Mouse (Mus musculus) intestine, postnatal 0 days (tissue): ENCODE results near the gene Ddx4. TPM values are rescaled to one million over a fixed set of nuclear protein-coding genes. Genes with fewer than 3 reads are reported as not detected.
A peak's percentile ranks its signal among the peaks of the same experiment; 100 is the strongest.
"Not testable (repeated sequence)": the region's sequence is repeated elsewhere in the genome, so short reads cannot be mapped to it uniquely, and the experiment has no call there.

Experiments used
- ATAC-seq: fragments of 200-750 bp; cut with Nextera tagmentation; 2 replicates; pipeline ENCODE4 v1.8.0; 2017; ENCODE audit warnings: mild to moderate bottlenecking, moderate TSS enrichment, moderate library complexity
- H3K27ac ChIP-seq: fragments of 300-500 bp; sonication (generic); 2 replicates; pipeline ENCODE4 v1.5.1; 2014; ENCODE audit warnings: mild to moderate bottlenecking, low read depth, low read length, moderate library complexity
- H3K27me3 ChIP-seq: fragments of 300-500 bp; sonication (generic); replicated peaks from 2 replicates; pipeline ENCODE4 v1.6.1; 2014; ENCODE audit warnings: low read length, mixed read lengths; ENCODE audit not compliant: control insufficient read depth, insufficient read depth
- H3K36me3 ChIP-seq: fragments of 300-500 bp; sonication (generic); 2 replicates; pipeline ENCODE4 v1.6.1; 2014; ENCODE audit warnings: mild to moderate bottlenecking, moderate library complexity; ENCODE audit not compliant: control insufficient read depth, insufficient read depth
- H3K4me1 ChIP-seq: fragments of 300-500 bp; sonication (generic); replicated peaks from 2 replicates; pipeline ENCODE4 v1.6.1; 2014; ENCODE audit warnings: antibody characterized with exemption, low read length, mixed read lengths; ENCODE audit not compliant: control insufficient read depth, insufficient read depth
- H3K4me2 ChIP-seq: fragments of 300-500 bp; sonication (generic); replicated peaks from 2 replicates; pipeline ENCODE4 v1.6.1; 2014; ENCODE audit warnings: low read depth, mild to moderate bottlenecking, moderate library complexity
- H3K4me3 ChIP-seq: fragments of 300-500 bp; sonication (generic); 2 replicates; pipeline ENCODE4 v1.5.1; 2014; ENCODE audit warnings: low read depth, low read length
- H3K9ac ChIP-seq: fragments of 300-500 bp; sonication (generic); 2 replicates; pipeline ENCODE4 v1.6.1; 2014; ENCODE audit warnings: mild to moderate bottlenecking, low read depth, low read length
- H3K9me3 ChIP-seq: fragments of 300-500 bp; sonication (generic); 2 replicates; pipeline ENCODE4 v1.6.1; 2016; ENCODE audit warnings: mixed run types; ENCODE audit not compliant: control insufficient read depth
- CTCF ChIP-seq: sonication (generic); IDR thresholded peaks from 2 replicates; pipeline ENCODE4 v1.5.1; 2016; ENCODE audit warnings: low read depth, mild to moderate bottlenecking, control low read depth, antibody characterized with exemption, moderate library complexity
- WGBS: fragments of 180-500 bp; shearing (Covaris S2); extraction: QIAGEN DNeasy Blood & Tissue Kit; methylation state at CpG from one replicate; pipeline ENCODE4 v1.1.7; 2014; 5-methylcytosine and 5-hydroxymethylcytosine counted together
- polyA plus RNA-seq: library from polyadenylated mRNA; unstranded; fragments of >200 nt; fragmentation: Nextera tagmentation; extraction: Ambion mirVana; gene quantifications from 2 replicates; pipeline ENCODE4 v1.2.1, GENCODE M21; 2015

Gene Ddx4
- polyA plus RNA-seq, 1 experiment from 2014 or later = 0.25 TPM

- H3K27me3 ChIP-seq = no peaks in the 10 kb centered on the region
- H3K9ac ChIP-seq = no peak overlapping the region
- no peak for ATAC-seq
- H3K4me3 ChIP-seq = no peak overlapping the region
- 58% methylated on average over 7 of the region's 7 CpGs for WGBS
- TF ChIP-seq CTCF = no peak
- no peaks in the 10 kb centered on the region for H3K36me3 ChIP-seq
- H3K27ac ChIP-seq = no peak overlapping the region
- no peaks in the 10 kb centered on the region for H3K4me1 ChIP-seq
- H3K4me2 ChIP-seq = no peak overlapping the region
- no peaks in the 10 kb centered on the region for H3K9me3 ChIP-seq
Measured at GRCm38 (mm10) chr13:112623656-112624055, 28.6 kb downstream of the Ddx4 start.

- Histone ChIP-seq H3K27ac (no peak overlapping the region), H3K9ac (no peak overlapping the region), H3K9me3 (no peaks in the 10 kb centered on the region), H3K4me2 (no peak overlapping the region), H3K36me3 (no peaks in the 10 kb centered on the region), H3K4me1 (no peaks in the 10 kb centered on the region), H3K4me3 (no peak overlapping the region), H3K27me3 (no peaks in the 10 kb centered on the region)
- WGBS = 53% methylated on average over 3 of the region's 3 CpGs
- TF ChIP-seq CTCF = peak; percentile 52
- ATAC-seq = no peak
Measured at GRCm38 (mm10) chr13:112621592-112621991, 30.7 kb downstream of the Ddx4 start.

- no peaks in the 10 kb centered on the region for H3K4me1 ChIP-seq
- H3K27me3 ChIP-seq = no peaks in the 10 kb centered on the region
- H3K4me3 ChIP-seq = no peak overlapping the region
- H3K9me3 ChIP-seq = no peaks in the 10 kb centered on the region
- no peaks in the 10 kb centered on the region for H3K36me3 ChIP-seq
- ATAC-seq = no peak
- whole genome bisulfite sequencing = 75% methylated on average over 3 of the region's 3 CpGs
- H3K9ac ChIP-seq = no peak overlapping the region
- TF ChIP-seq CTCF = no peak
- no peak overlapping the region for H3K27ac ChIP-seq
- no peak overlapping the region for H3K4me2 ChIP-seq
Measured at GRCm38 (mm10) chr13:112608606-112609005, 43.7 kb downstream of the Ddx4 start.

GRCm38 (mm10) chr13:112604411-112604810 lies 47.9 kb downstream of the Ddx4 start:
- 48% methylated on average over 4 of the region's 4 CpGs for WGBS
- Histone ChIP-seq H3K4me3 (no peak overlapping the region), H3K36me3 (no peaks in the 10 kb centered on the region), H3K4me2 (no peak overlapping the region), H3K27ac (no peak overlapping the region), H3K9me3 (no peaks in the 10 kb centered on the region), H3K27me3 (no peaks in the 10 kb centered on the region), H3K4me1 (no peaks in the 10 kb centered on the region), H3K9ac (no peak overlapping the region)
- no peak for ATAC-seq
- no peak for TF ChIP-seq CTCF

- no peak overlapping the region for H3K4me2 ChIP-seq
- 89% methylated on average over 1 of the region's 1 CpGs for WGBS
- no peaks in the 10 kb centered on the region for H3K36me3 ChIP-seq
- no peak for ATAC-seq
- no peaks in the 10 kb centered on the region for H3K27me3 ChIP-seq
- no peak overlapping the region for H3K27ac ChIP-seq
- no peaks in the 10 kb centered on the region for H3K4me1 ChIP-seq
- no peak overlapping the region for H3K9ac ChIP-seq
- no peak for TF ChIP-seq CTCF
- H3K4me3 ChIP-seq = no peak overlapping the region
- H3K9me3 ChIP-seq = no peaks in the 10 kb centered on the region
Measured at GRCm38 (mm10) chr13:112603839-112604238, 48.4 kb downstream of the Ddx4 start.

GRCm38 (mm10) chr13:112602607-112603006 lies 49.7 kb downstream of the Ddx4 start:
- WGBS = 84% methylated on average over 2 of the region's 2 CpGs
- Histone ChIP-seq H3K27ac (no peak overlapping the region), H3K9me3 (no peaks in the 10 kb centered on the region), H3K4me2 (no peak overlapping the region), H3K4me3 (no peak overlapping the region), H3K9ac (no peak overlapping the region), H3K4me1 (no peaks in the 10 kb centered on the region), H3K36me3 (no peaks in the 10 kb centered on the region), H3K27me3 (no peaks in the 10 kb centered on the region)
- no peak for ATAC-seq
- no peak for TF ChIP-seq CTCF

- WGBS = 96% methylated on average over 4 of the region's 8 CpGs
Measured at GRCm38 (mm10) chr13:112594260-112594659, 58.0 kb downstream of the Ddx4 start, which contains the start of gene Il31ra. Il31ra (minus strand) TSS chr13:112594360.

More at GRCm38 (mm10) chr13:112594260-112594659, 58.0 kb downstream of the Ddx4 start, which contains the start of gene Il31ra:
- H3K36me3 ChIP-seq, H3K4me1 ChIP-seq, H3K4me3 ChIP-seq, H3K9ac ChIP-seq, H3K9me3 ChIP-seq, H3K27ac ChIP-seq, H3K27me3 ChIP-seq, ATAC-seq, H3K4me2 ChIP-seq: not testable (repeated sequence)
